In genomic region chr14:74919132-74919531, GRCm38 (mm10) we compare ENCODE assay signal across 17 mouse cellular contexts.
"Had no signal": no experiment of that assay in that cellular context is flagged by ENCODE, and none has a peak within 500 bp of the region (broad histone marks: within the 10 kb centered on the region; RNA-seq: fewer than 3 reads in every experiment).

No protein-coding gene starts in this region.

- H3K36me3 ChIP-seq: liver, embryonic 13.5 days; liver, embryonic 15.5 days; lung, embryonic 15.5 days; midbrain, embryonic 13.5 days; midbrain, embryonic 15.5 days had no signal

- DNase-seq: liver, embryonic 13.5 days; liver, postnatal 0 days; lung, adult 2 months; lung, postnatal 14 days; lung, postnatal 36 days; right cerebral cortex, postnatal 25 days; right cerebral cortex, postnatal 4 days; thymus, adult 18-20 months had no signal

- H3K27me3 ChIP-seq: liver, embryonic 13.5 days; liver, embryonic 15.5 days; lung, embryonic 15.5 days; megakaryocyte, embryonic 14.5 days; midbrain, embryonic 13.5 days; midbrain, embryonic 15.5 days; neural tube, embryonic 12.5 days had no signal

- H3K9ac ChIP-seq: liver, embryonic 13.5 days; liver, embryonic 15.5 days; liver, postnatal 0 days; lung, embryonic 15.5 days; midbrain, embryonic 13.5 days; midbrain, embryonic 15.5 days; neural tube, embryonic 12.5 days had no signal

- ATAC-seq: liver, postnatal 0 days; lung, postnatal 0 days; midbrain, embryonic 13.5 days; midbrain, embryonic 15.5 days had no signal

- H3K9me3 ChIP-seq: liver, embryonic 13.5 days; liver, embryonic 15.5 days; lung, embryonic 15.5 days; megakaryocyte, embryonic 14.5 days; midbrain, embryonic 13.5 days; midbrain, embryonic 15.5 days; neural tube, embryonic 12.5 days had no signal

- H3K4me2 ChIP-seq: liver, embryonic 13.5 days; liver, embryonic 15.5 days; lung, embryonic 15.5 days; midbrain, embryonic 11.5 days; midbrain, embryonic 13.5 days; midbrain, embryonic 15.5 days; neural tube, embryonic 12.5 days had no signal

- H3K27ac ChIP-seq: liver, embryonic 13.5 days; liver, embryonic 15.5 days; lung, embryonic 15.5 days; macrophage; midbrain, embryonic 13.5 days; midbrain, embryonic 15.5 days; neural tube, embryonic 12.5 days had no signal

- H3K4me3 ChIP-seq: liver, embryonic 13.5 days; liver, embryonic 15.5 days; lung, embryonic 15.5 days; midbrain, embryonic 13.5 days; midbrain, embryonic 15.5 days; neural tube, embryonic 12.5 days had no signal
